Mouse (Mus musculus): ENCODE measurements around the gene Iqcf1.

DNA sequence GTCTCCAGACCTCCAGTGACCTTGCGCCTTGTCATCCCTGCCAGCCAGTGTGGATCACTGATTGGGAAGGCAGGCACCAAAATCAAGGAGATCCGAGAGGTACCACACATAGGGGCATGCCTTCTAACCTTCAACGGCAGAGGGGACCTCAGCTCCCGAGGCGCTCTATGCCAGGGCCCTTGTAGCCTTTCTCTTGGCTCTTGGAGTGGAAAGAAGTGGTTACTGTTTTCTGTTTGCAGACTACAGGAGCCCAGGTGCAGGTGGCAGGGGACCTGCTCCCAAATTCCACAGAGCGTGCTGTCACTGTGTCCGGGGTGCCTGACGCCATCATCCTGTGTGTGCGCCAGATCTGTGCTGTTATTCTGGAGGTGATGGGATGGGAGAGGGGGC lies 38.7 kb upstream of the Iqcf1 start:
- no peak for TF ChIP-seq FLI1 (IDR thresholded peaks at IDR 0.05; ENCODE audit: low read length)
- no peak for TF ChIP-seq GATA1 (IDR thresholded peaks at IDR 0.05; ENCODE audit: borderline replicate concordance, low read length)
